Mouse (Mus musculus) heart, postnatal 0 days (tissue): ENCODE measurements at regions not wholly inside any gene's neighbourhood (a gene's known extent, or its start where the extent isn't known, plus 50 kb on each side); places are given as distances from the start of the nearest gene placed in this dataset.

ENCODE experiments used
- ATAC-seq: fragments of 200-750 bp; cut with Nextera tagmentation; 2 replicates; pipeline ENCODE4 v1.8.0; 2017; ENCODE audit warnings: low read depth, moderate number of reproducible peaks, moderate library complexity; ENCODE audit not compliant: insufficient read depth
- DNase-seq: peaks from one replicate; pipeline ENCODE4 v3.0.0-alpha.2; 2016; ENCODE audit warnings: low spot score
- H3K27ac ChIP-seq: fragments of 300-500 bp; sonication (generic); 2 replicates; pipeline ENCODE4 v1.5.1; 2014; ENCODE audit warnings: low read depth, mild to moderate bottlenecking
- H3K27me3 ChIP-seq: fragments of 300-500 bp; sonication (generic); 2 replicates; pipeline ENCODE4 v1.6.1; 2014; ENCODE audit warnings: low read length, mixed read lengths; ENCODE audit not compliant: control insufficient read depth, insufficient read depth
- H3K36me3 ChIP-seq: fragments of 300-500 bp; sonication (generic); replicated peaks from 2 replicates; pipeline ENCODE4 v1.6.1; 2014; ENCODE audit warnings: low read length, mixed read lengths; ENCODE audit not compliant: control insufficient read depth, insufficient read depth
- H3K4me1 ChIP-seq: fragments of 300-500 bp; sonication (generic); 2 replicates; pipeline ENCODE4 v1.6.1; 2014; ENCODE audit warnings: antibody characterized with exemption; ENCODE audit not compliant: control insufficient read depth, insufficient read depth
- H3K4me2 ChIP-seq: fragments of 300-500 bp; sonication (generic); 2 replicates; pipeline ENCODE4 v1.6.1; 2014; ENCODE audit warnings: low read depth, mild to moderate bottlenecking, low read length, moderate library complexity
- H3K4me3 ChIP-seq: fragments of 300-500 bp; sonication (generic); 2 replicates; pipeline ENCODE4 v1.5.1; 2014; ENCODE audit warnings: low read depth, low read length
- H3K9ac ChIP-seq: fragments of 300-500 bp; sonication (generic); replicated peaks from 2 replicates; pipeline ENCODE4 v1.6.1; 2014; ENCODE audit warnings: low read depth, low read length, mixed read lengths
- H3K9me3 ChIP-seq: fragments of 300-500 bp; sonication (generic); replicated peaks from 2 replicates; pipeline ENCODE4 v1.6.1; 2016; ENCODE audit warnings: low read length; ENCODE audit not compliant: control insufficient read depth
- CTCF ChIP-seq: IDR thresholded peaks from 2 replicates; pipeline ENCODE4 v1.5.1; 2016; ENCODE audit warnings: antibody characterized with exemption, control low read depth, low read depth
- EP300 ChIP-seq: IDR thresholded peaks from 2 replicates; pipeline ENCODE4 v1.6.1; 2016; ENCODE audit warnings: antibody characterized with exemption, low read depth
- WGBS: fragments of 180-500 bp; shearing (Covaris S2); extraction: QIAGEN DNeasy Blood & Tissue Kit; methylation state at CpG from one replicate; pipeline ENCODE4 v1.1.7; 2014; 5-methylcytosine and 5-hydroxymethylcytosine counted together

DNA sequence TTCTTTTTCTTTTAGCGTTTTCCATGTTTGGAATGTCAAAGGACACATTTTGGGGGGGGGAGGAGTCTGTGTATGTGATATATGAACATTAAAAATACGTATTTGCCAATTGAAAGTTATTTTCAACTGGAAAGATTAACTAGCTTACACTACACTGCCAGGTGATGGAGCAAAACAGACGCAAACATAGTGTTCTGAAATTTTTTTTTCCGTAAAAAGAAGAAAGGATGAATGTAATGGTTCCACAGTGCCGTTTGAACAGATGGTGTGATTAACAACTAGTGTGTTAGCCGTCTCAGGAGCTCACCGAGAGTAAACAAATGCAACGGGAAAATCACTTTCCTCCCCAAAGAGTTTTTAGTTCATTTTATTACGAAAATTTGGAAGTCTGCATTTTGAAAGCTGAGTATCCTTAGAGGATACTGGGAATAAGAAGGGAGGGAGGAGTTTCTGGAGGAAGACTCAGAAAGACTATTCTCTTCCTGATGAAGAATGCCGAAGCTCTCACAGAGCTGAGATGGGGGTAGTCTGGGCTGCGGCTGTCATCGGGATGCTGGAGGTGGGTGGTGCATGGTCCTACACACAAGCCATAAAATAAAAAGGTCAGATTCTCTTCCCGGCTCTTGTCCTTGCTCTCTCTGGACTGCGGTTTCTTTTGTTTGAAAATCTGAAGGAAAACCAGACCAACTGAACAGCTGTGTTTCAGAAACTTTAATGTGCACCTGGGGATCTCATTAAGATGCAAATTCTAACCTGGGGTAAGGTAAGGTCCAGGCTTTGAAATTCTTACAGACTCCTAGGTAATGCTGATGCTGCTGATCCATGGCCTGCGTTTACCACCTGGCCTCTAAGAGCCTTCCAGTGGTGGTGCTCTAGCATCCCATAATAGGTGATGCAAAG lies 175.5 kb upstream of the Tank start:
- no peak for TF ChIP-seq CTCF
- no peak for TF ChIP-seq EP300
- peaks cover 4% of the 10 kb centered on the region; the same call in 1 of the 2 replicates for H3K4me1 ChIP-seq
- H3K4me2 ChIP-seq, result peak overlapping the region; percentile 76
- 8% methylated on average over 15 of the region's 15 CpGs for WGBS
- peak overlapping the region; percentile 53; the same call in 1 of the 2 replicates for H3K9ac ChIP-seq
- H3K36me3 ChIP-seq, result no peaks in the 10 kb centered on the region
- H3K4me3 ChIP-seq, result peak overlapping the region; percentile 46
- H3K9me3 ChIP-seq, result no peaks in the 10 kb centered on the region
- ATAC-seq (no peak), DNase-seq (peak; percentile 23)
- H3K27me3 ChIP-seq, result no peaks in the 10 kb centered on the region
- no peak overlapping the region for H3K27ac ChIP-seq

DNA sequence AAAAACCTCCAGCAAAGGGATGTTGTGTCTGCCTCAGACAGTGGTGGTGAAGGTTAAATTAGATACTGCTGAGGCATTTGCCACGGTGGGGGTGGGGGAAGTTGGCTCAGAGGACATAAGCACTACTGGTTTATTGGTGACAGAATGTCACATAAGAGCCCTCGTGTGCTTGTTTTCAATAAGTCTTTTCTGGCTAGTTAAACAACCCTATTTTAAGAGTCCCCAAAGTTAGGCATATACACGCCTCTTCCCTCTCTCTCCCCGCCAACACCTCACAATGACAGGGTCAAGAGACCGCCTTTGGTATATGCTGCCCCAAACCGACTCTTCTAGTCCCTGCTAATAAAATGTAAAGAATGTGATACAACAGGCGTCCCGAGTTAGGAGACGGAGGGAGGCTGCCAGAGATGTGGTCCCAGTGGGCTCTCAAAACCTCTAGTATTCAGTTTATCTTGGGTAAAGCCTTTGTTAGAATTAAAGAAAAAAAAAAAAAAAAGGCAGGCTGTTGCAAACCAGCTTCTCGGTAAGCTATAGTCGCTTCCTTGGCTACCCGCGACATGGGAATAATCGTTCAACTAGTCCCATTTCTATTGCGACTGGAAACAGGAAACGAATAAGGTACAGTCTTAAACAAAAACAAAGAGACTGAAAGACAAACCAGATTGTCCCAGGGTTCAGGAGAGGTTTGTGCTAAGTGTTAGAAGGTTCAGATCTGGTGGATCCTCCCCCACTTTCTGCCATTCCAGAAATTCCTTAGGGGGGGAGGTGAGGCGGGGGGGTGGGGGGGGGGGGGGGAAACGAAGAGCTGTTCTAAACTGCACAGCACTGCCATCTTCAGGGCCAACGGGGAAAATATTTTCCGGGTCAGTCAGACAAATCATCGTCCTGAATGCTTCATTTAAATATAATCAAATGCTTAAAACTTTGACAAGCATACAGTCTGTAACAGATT lies 176.5 kb upstream of the Tank start:
- peak overlapping the region; percentile 76 for H3K4me2 ChIP-seq
- TF ChIP-seq CTCF (peak; percentile 60), EP300 (peak; percentile 73)
- WGBS, result 1% methylated on average over 20 of the region's 21 CpGs
- DNase-seq (peak; percentile 88), ATAC-seq (peak; percentile 85)
- H3K27ac ChIP-seq, result peak overlapping the region; percentile 92
- H3K4me3 ChIP-seq, result peak overlapping the region; percentile 46
- H3K27me3 ChIP-seq, result no peaks in the 10 kb centered on the region
- no peaks in the 10 kb centered on the region for H3K9me3 ChIP-seq
- H3K4me1 ChIP-seq, result peaks cover 4% of the 10 kb centered on the region; the same call in 1 of the 2 replicates
- peak overlapping the region; percentile 53; the same call in 1 of the 2 replicates for H3K9ac ChIP-seq
- H3K36me3 ChIP-seq, result no peaks in the 10 kb centered on the region

DNA sequence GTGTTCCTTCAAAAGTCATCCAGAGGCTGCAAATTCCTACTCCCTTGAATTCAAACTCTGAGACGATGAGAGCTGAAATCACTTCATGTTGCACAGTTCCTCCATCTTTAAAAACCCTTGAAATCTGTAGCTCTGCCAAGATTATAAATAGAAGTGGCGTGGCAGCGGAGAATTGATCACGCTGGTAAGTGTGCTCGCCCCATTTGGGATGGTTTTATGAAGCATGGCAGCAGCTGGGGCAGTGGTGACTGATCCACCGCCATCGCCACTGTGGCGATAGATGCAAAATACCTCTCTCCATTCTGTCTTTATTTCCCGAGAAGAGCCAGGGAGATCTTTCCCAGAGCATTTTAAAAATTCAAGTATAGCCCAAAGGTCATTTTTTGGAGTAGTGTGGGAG lies 179.8 kb upstream of the Tank start:
- DNase-seq (peak; percentile 36), ATAC-seq (no peak)
- H3K4me3 ChIP-seq, result no peak overlapping the region
- H3K4me2 ChIP-seq, result peak overlapping the region; percentile 22; the same call in 1 of the 2 replicates
- H3K27ac ChIP-seq, result peak overlapping the region; percentile 28; the same call in 1 of the 2 replicates
- no peak overlapping the region for H3K9ac ChIP-seq
- H3K4me1 ChIP-seq, result peaks cover 4% of the 10 kb centered on the region; the same call in 1 of the 2 replicates
- H3K9me3 ChIP-seq, result no peaks in the 10 kb centered on the region
- no peaks in the 10 kb centered on the region for H3K36me3 ChIP-seq
- TF ChIP-seq EP300 (no peak), CTCF (no peak)
- 38% methylated on average over 9 of the region's 9 CpGs for whole genome bisulfite sequencing
- H3K27me3 ChIP-seq, result no peaks in the 10 kb centered on the region

DNA sequence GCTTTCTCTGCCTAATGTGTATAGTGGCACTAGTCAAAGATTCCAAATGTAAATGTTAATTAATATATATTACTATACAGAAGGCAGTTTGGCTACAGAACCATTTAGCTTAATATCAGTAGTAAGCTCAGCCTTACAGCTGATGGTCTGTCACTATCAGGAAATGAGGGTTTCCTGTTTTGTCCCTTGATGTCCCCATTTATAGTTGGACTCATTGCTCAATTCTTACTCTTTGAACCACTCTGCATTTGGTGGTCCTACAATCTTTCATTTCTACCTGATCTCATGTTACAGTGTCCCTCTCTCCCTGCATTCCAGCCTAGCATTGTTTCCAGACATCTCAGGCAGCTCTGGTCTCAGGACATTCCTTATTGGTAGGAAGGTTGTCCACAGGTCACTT lies 188.8 kb upstream of the Tank start:
- Histone ChIP-seq H3K4me2 (no peak overlapping the region), H3K4me1 (no peaks in the 10 kb centered on the region), H3K27ac (no peak overlapping the region), H3K27me3 (no peaks in the 10 kb centered on the region), H3K9ac (no peak overlapping the region), H3K4me3 (no peak overlapping the region), H3K9me3 (no peaks in the 10 kb centered on the region), H3K36me3 (no peaks in the 10 kb centered on the region)
- TF ChIP-seq CTCF (no peak), EP300 (no peak)
- no peak for ATAC-seq
- no peak for DNase-seq

DNA sequence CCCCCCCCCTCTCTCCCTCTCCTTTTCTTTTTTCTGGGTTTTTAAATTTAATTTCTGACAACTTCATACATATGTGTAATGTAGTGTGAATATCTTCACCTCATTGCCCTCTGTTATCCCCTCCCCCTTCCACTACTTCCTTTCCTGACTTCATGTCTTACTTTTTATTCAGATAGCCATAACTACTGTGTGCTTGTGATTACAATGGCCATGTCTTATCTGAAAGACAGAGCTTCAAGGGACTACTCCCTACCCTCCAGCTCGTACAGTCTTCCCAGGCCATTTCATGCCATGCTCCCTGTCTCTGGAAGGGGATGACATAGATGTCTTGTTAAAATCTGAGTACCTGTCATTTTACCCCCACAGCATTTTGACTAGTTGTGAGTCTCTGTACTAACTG lies 189.2 kb upstream of the Tank start:
- Histone ChIP-seq H3K4me1 (0 out of 2 replicates have a peak, but pooled peaks cover 2% of the 10 kb centered on the region), H3K9me3 (no peaks in the 10 kb centered on the region), H3K27ac (no peak overlapping the region), H3K36me3 (no peaks in the 10 kb centered on the region), H3K4me2 (no peak overlapping the region), H3K9ac (no peak overlapping the region), H3K27me3 (no peaks in the 10 kb centered on the region), H3K4me3 (no peak overlapping the region)
- ATAC-seq (no peak), DNase-seq (no peak)
- WGBS, result 30% methylated on average over 1 of the region's 1 CpGs
- TF ChIP-seq EP300, result no peak
- TF ChIP-seq CTCF, result no peak
